7 mouse cellular contexts compared by ENCODE assay signal in the genomic region with DNA sequence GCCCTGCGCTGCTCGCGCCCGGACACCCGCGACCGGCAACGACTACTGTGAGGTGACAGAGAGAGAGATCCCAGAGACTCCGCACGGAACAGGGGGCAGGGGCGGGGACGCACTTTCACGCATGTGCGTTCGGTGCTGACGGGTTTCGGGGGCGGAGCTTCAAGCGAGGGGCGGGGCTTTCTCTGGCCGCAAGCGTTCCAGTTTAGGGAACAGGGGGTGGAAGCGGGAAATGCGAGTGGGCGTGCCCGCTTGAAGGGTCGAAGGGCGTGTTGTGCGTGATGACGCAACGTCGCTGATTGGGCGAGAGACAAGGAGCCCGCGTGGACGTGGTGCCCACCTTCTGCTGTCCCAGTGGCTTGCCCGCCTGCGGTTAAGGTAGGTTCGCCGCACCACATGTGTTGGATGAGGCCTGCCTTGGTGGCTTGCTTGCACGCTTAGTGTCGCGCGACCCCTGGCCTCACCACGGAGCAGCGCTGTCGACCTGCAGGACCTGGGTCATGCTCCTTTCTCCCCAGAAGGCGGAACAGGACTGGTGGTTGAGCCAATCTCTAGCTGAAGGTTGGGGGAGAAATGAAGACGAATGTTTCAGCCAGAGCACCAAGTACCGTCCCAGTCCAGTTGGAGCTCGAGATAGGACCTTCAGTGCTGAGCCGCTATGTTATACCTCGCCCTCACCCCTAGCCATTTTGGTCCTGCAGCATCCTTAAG. TPM values are rescaled to one million over a fixed set of nuclear protein-coding genes. Genes with fewer than 3 reads are reported as not detected.
DNase-seq lines count a peak whose midpoint lies in the region; ATAC-seq lines count a peak whose summit lies in the region.

No protein-coding gene starts in this region.

- H3K36me3 ChIP-seq in embryonic facial prominence, embryonic 11.5 days (replicated peaks; ENCODE audit: control insufficient read depth, insufficient read depth, low read depth, low read length), result no peaks in the 10 kb centered on the region; the same call in 1 of the 2 replicates
- 0 out of 2 replicates have a peak, but pooled peaks cover 3% of the 10 kb centered on the region for H3K36me3 ChIP-seq in limb, embryonic 11.5 days (ENCODE audit: control insufficient read depth, insufficient read depth, low read length)
- H3K36me3 ChIP-seq in midbrain, embryonic 14.5 days (ENCODE audit: control insufficient read depth, insufficient read depth, low read length), result peaks cover 12% of the 10 kb centered on the region; the same call in 1 of the 2 replicates

- H3K27me3 ChIP-seq in embryonic facial prominence, embryonic 11.5 days (ENCODE audit: control insufficient read depth, insufficient read depth, low read length), result no peaks in the 10 kb centered on the region
- no peaks in the 10 kb centered on the region for H3K27me3 ChIP-seq in limb, embryonic 11.5 days (ENCODE audit: control insufficient read depth, insufficient read depth, low read length)
- H3K27me3 ChIP-seq in midbrain, embryonic 14.5 days (ENCODE audit: control insufficient read depth, insufficient read depth, low read length), result no peaks in the 10 kb centered on the region

- no peaks in the 10 kb centered on the region; the same call in 1 of the 2 replicates for H3K4me1 ChIP-seq in embryonic facial prominence, embryonic 11.5 days (ENCODE audit: control insufficient read depth, insufficient read depth, low read length)
- H3K4me1 ChIP-seq in limb, embryonic 11.5 days (ENCODE audit: control insufficient read depth, insufficient read depth, low read length), result 0 out of 2 replicates have a peak, but pooled peaks cover 3% of the 10 kb centered on the region
- H3K4me1 ChIP-seq in midbrain, embryonic 14.5 days (ENCODE audit: control insufficient read depth, insufficient read depth, low read length), result peaks cover 17% of the 10 kb centered on the region

- WGBS in embryonic facial prominence, embryonic 11.5 days, result under 1% methylated on average over 53 of the region's 53 CpGs
- WGBS in limb, embryonic 11.5 days, result under 1% methylated on average over 52 of the region's 53 CpGs
- WGBS in midbrain, embryonic 14.5 days, result under 1% methylated on average over 53 of the region's 53 CpGs

- peak overlapping the region; percentile 90 for H3K4me3 ChIP-seq in embryonic facial prominence, embryonic 11.5 days (ENCODE audit: low read depth, low read length)
- H3K4me3 ChIP-seq in limb, embryonic 11.5 days (ENCODE audit: low read depth, low read length), result peak overlapping the region; percentile 90
- H3K4me3 ChIP-seq in midbrain, embryonic 14.5 days (replicated peaks; ENCODE audit: low read depth, low read length), result peak overlapping the region; percentile 67

- H3K27ac ChIP-seq in embryonic facial prominence, embryonic 11.5 days (replicated peaks; ENCODE audit: low read depth, low read length), result 0 out of 2 replicates have a peak overlapping the region, but pooled peaks have one; percentile 28
- no peak overlapping the region for H3K27ac ChIP-seq in limb, embryonic 11.5 days (replicated peaks; ENCODE audit: low read depth, low read length)
- H3K27ac ChIP-seq in midbrain, embryonic 14.5 days (replicated peaks; ENCODE audit: low read depth, low read length), result peak overlapping the region; percentile 78

- no peaks in the 10 kb centered on the region for H3K9me3 ChIP-seq in embryonic facial prominence, embryonic 11.5 days (replicated peaks; ENCODE audit: control insufficient read depth, low read length)
- no peaks in the 10 kb centered on the region for H3K9me3 ChIP-seq in limb, embryonic 11.5 days (ENCODE audit: control insufficient read depth, low read length)
- H3K9me3 ChIP-seq in midbrain, embryonic 14.5 days (ENCODE audit: control insufficient read depth, low read length), result no peaks in the 10 kb centered on the region

- DNase-seq in adrenal gland, postnatal 14 days, result peak; percentile 100
- DNase-seq in embryonic facial prominence, embryonic 11.5 days (ENCODE audit: low spot score), result peak; percentile 99
- DNase-seq in heart, adult 11 months, result peak; percentile 100
- peak; percentile 100 for DNase-seq in kidney, adult 18-20 months
- DNase-seq in limb, embryonic 11.5 days (ENCODE audit: low spot score), result peak; percentile 99
- DNase-seq in midbrain, embryonic 14.5 days, result peak; percentile 99
- peak; percentile 99 to 100 for DNase-seq in spleen, adult 18-20 months

- H3K9ac ChIP-seq in embryonic facial prominence, embryonic 11.5 days (replicated peaks; ENCODE audit: low read length), result peak overlapping the region; percentile 86
- H3K9ac ChIP-seq in limb, embryonic 11.5 days (ENCODE audit: low read length), result peak overlapping the region; percentile 85
- H3K9ac ChIP-seq in midbrain, embryonic 14.5 days (replicated peaks; ENCODE audit: low read length), result peak overlapping the region; percentile 66

- ATAC-seq in embryonic facial prominence, embryonic 11.5 days (replicated peaks; ENCODE audit: insufficient number of reproducible peaks, low FRiP score, low TSS enrichment, low read depth), result peak; percentile 97
- peak; percentile 94 for ATAC-seq in limb, embryonic 11.5 days (ENCODE audit: insufficient number of reproducible peaks, low FRiP score, low TSS enrichment, low read depth)
- ATAC-seq in midbrain, embryonic 14.5 days (ENCODE audit: low FRiP score, low TSS enrichment), result peak; percentile 98

- H3K4me2 ChIP-seq in embryonic facial prominence, embryonic 11.5 days (ENCODE audit: low read depth, low read length), result peak overlapping the region; percentile 72
- H3K4me2 ChIP-seq in limb, embryonic 11.5 days (ENCODE audit: low read depth, severe bottlenecking), result peak overlapping the region; percentile 87
- H3K4me2 ChIP-seq in midbrain, embryonic 14.5 days (ENCODE audit: low read length), result peak overlapping the region; percentile 88

RNA-seq across cellular contexts. Expression of gene Desi1, which starts 17.4 kb away (rescaled TPM):
- total RNA-seq in adrenal gland, postnatal 14 days (2021), result 68.4 and 74.8 TPM in 2 replicates
- 26.9 and 31.6 TPM in 2 replicates for polyA plus RNA-seq in embryonic facial prominence, embryonic 11.5 days (2014; fragmentation: Nextera tagmentation; extraction: Ambion mirVana)
- polyA plus RNA-seq in limb, embryonic 11.5 days (2014; fragmentation: Nextera tagmentation; extraction: Ambion mirVana), result 34.4 and 37.7 TPM in 2 replicates
- polyA plus RNA-seq in midbrain, embryonic 14.5 days (2014; fragmentation: Nextera tagmentation; extraction: Ambion mirVana), result 39.7 and 51.0 TPM in 2 replicates

RNA-seq across cellular contexts. Expression of gene Xrcc6, which starts 28.6 kb away (rescaled TPM):
- total RNA-seq in adrenal gland, postnatal 14 days (2021), result 120 and 140 TPM in 2 replicates
- 91.5 and 94.4 TPM in 2 replicates for polyA plus RNA-seq in embryonic facial prominence, embryonic 11.5 days (2014; fragmentation: Nextera tagmentation; extraction: Ambion mirVana)
- polyA plus RNA-seq in limb, embryonic 11.5 days (2014; fragmentation: Nextera tagmentation; extraction: Ambion mirVana), result 91.0 and 105 TPM in 2 replicates
- 28.3 and 36.9 TPM in 2 replicates for polyA plus RNA-seq in midbrain, embryonic 14.5 days (2014; fragmentation: Nextera tagmentation; extraction: Ambion mirVana)

RNA-seq across cellular contexts. Expression of gene Snu13, which starts 31.1 kb away (rescaled TPM):
- total RNA-seq in adrenal gland, postnatal 14 days (2021), result 79.0 and 82.3 TPM in 2 replicates
- 342 and 357 TPM in 2 replicates for polyA plus RNA-seq in embryonic facial prominence, embryonic 11.5 days (2014; fragmentation: Nextera tagmentation; extraction: Ambion mirVana)
- 326 and 338 TPM in 2 replicates for polyA plus RNA-seq in limb, embryonic 11.5 days (2014; fragmentation: Nextera tagmentation; extraction: Ambion mirVana)
- 243 and 254 TPM in 2 replicates for polyA plus RNA-seq in midbrain, embryonic 14.5 days (2014; fragmentation: Nextera tagmentation; extraction: Ambion mirVana)

RNA-seq across cellular contexts. Expression of gene 1700029P11Rik, which starts 35.9 kb away (rescaled TPM):
- not detected in 2 replicates for total RNA-seq in adrenal gland, postnatal 14 days (2021)
- polyA plus RNA-seq in embryonic facial prominence, embryonic 11.5 days (2014; fragmentation: Nextera tagmentation; extraction: Ambion mirVana), result not detected in 2 replicates
- polyA plus RNA-seq in limb, embryonic 11.5 days (2014; fragmentation: Nextera tagmentation; extraction: Ambion mirVana), result not detected in 2 replicates
- not detected in 2 replicates for polyA plus RNA-seq in midbrain, embryonic 14.5 days (2014; fragmentation: Nextera tagmentation; extraction: Ambion mirVana)

RNA-seq across cellular contexts. Expression of gene 4930407I10Rik, which starts 42.7 kb away (rescaled TPM):
- not detected in 2 replicates for total RNA-seq in adrenal gland, postnatal 14 days (2021)
- polyA plus RNA-seq in embryonic facial prominence, embryonic 11.5 days (2014; fragmentation: Nextera tagmentation; extraction: Ambion mirVana), result 0.06 TPM in 1 of 2 replicates, not detected in the other
- polyA plus RNA-seq in limb, embryonic 11.5 days (2014; fragmentation: Nextera tagmentation; extraction: Ambion mirVana), result 0.04 TPM in 1 of 2 replicates, not detected in the other
- 0.04 TPM in 1 of 2 replicates, not detected in the other for polyA plus RNA-seq in midbrain, embryonic 14.5 days (2014; fragmentation: Nextera tagmentation; extraction: Ambion mirVana)
